Mouse (Mus musculus) hindbrain, embryonic 10.5 days (tissue): ENCODE measurements around the gene Fh1. TPM values are rescaled to one million over a fixed set of nuclear protein-coding genes. Genes with fewer than 3 reads are reported as not detected.

Experiments
- DNase-seq: peaks from one replicate; pipeline ENCODE4 v3.0.0-alpha.2; 2017; ENCODE audit warnings: low spot score
- H3K27ac ChIP-seq: fragments of 300-500 bp; sonication (generic); 2 replicates; pipeline ENCODE4 v1.5.1; 2016; ENCODE audit warnings: mild to moderate bottlenecking, moderate library complexity
- H3K27me3 ChIP-seq: fragments of 300-500 bp; sonication (generic); 2 replicates; pipeline ENCODE4 v1.6.1; 2016; ENCODE audit warnings: mild to moderate bottlenecking; ENCODE audit not compliant: poor library complexity, insufficient read depth, severe bottlenecking
- H3K36me3 ChIP-seq: fragments of 300-500 bp; sonication (generic); 2 replicates; pipeline ENCODE4 v1.6.1; 2016; ENCODE audit warnings: mild to moderate bottlenecking, moderate library complexity
- H3K4me1 ChIP-seq: fragments of 300-500 bp; sonication (generic); replicated peaks from 2 replicates; pipeline ENCODE4 v1.6.1; 2016; ENCODE audit warnings: mild to moderate bottlenecking
- H3K4me3 ChIP-seq: fragments of 300-500 bp; sonication (generic); 2 replicates; pipeline ENCODE4 v1.5.1; 2016; ENCODE audit warnings: mild to moderate bottlenecking, moderate library complexity
- H3K9me3 ChIP-seq: fragments of 300-500 bp; sonication (generic); 2 replicates; pipeline ENCODE4 v1.6.1; 2016; ENCODE audit warnings: mild to moderate bottlenecking, moderate library complexity
- WGBS: fragments of 180-500 bp; shearing (Covaris S2); methylation state at CpG from one replicate; pipeline ENCODE4 v1.1.7; 2016; 5-methylcytosine and 5-hydroxymethylcytosine counted together
- polyA plus RNA-seq: library from polyadenylated mRNA; unstranded; fragments of >200 nt; fragmentation: Nextera tagmentation; extraction: Ambion mirVana; gene quantifications from 2 replicates; pipeline ENCODE4 v1.2.1, GENCODE M21; 2016

Gene Fh1
- polyA plus RNA-seq, 1 experiment from 2014 or later = 114 TPM

DNA sequence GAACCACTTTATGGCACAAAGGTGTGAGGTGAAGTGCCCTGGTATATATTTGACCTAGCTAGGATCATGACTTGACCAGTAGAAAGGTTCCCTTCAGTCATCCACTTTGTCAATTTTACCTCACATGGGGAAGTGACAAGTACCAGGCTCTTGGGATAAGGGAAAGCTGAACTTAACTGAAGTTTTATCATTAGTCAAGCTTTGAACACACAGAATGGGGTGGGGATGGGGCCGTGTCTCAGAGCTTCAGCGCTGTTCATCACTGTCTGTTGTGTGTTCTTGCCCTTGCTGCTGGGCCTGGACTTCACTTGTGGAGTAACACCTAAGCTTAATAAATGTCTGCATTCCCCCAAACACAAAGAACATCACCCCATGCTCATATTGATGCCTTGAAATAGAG is 63.1 kb downstream of the Fh1 start:
- Histone ChIP-seq H3K27ac (no peak overlapping the region), H3K4me1 (no peaks in the 10 kb centered on the region), H3K27me3 (no peaks in the 10 kb centered on the region), H3K36me3 (no peaks in the 10 kb centered on the region), H3K9me3 (no peaks in the 10 kb centered on the region), H3K4me3 (no peak overlapping the region)
- WGBS = 97% methylated on average over 2 of the region's 2 CpGs
- no peak for DNase-seq

DNA sequence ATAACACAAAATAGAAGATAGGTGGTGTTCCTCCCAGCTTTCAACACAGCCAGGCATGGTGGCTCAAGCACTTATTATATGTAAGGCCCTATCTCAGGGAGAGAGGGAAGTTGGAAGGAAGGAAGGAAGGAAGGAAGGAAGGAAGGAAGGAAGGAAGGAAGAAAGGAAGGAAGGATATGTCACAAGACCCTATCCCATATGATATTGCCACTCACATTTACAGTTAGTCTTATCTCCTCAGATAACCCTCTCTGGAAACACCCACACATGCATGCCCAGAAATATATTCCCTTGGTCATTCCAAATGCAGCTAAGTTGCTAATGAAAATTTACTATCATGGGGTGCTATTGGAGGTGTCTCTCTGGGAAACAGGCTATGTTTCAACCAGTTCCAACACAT is 63.6 kb downstream of the Fh1 start:
- DNase-seq = no peak
- Histone ChIP-seq H3K4me1 (no peaks in the 10 kb centered on the region), H3K36me3 (no peaks in the 10 kb centered on the region), H3K27ac (no peak overlapping the region), H3K4me3 (no peak overlapping the region), H3K9me3 (no peaks in the 10 kb centered on the region), H3K27me3 (no peaks in the 10 kb centered on the region)

DNA sequence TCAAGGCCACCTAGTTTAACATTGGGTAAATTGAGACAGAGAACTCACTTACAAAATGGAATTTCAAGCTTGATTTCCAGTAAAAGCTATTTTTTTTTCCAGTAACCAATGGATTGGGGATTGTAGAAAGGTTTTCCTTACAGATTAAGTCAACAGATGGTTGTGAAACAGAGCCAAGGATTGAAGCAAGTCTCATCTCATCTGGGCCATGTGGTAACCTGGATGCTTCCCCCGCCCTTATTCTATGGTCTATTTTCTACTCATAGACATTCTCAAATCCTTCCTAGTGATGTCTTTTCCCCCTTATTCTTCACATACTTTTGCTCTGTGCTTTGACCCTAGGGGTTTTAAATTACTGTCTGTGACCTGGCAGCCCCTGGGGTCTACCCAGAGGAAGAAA is 70.8 kb downstream of the Fh1 start:
- Histone ChIP-seq H3K4me3 (no peak overlapping the region), H3K9me3 (no peaks in the 10 kb centered on the region), H3K4me1 (no peaks in the 10 kb centered on the region), H3K27ac (no peak overlapping the region), H3K27me3 (no peaks in the 10 kb centered on the region), H3K36me3 (no peaks in the 10 kb centered on the region)
- WGBS = 86% methylated on average over 1 of the region's 1 CpGs
- DNase-seq = no peak

DNA sequence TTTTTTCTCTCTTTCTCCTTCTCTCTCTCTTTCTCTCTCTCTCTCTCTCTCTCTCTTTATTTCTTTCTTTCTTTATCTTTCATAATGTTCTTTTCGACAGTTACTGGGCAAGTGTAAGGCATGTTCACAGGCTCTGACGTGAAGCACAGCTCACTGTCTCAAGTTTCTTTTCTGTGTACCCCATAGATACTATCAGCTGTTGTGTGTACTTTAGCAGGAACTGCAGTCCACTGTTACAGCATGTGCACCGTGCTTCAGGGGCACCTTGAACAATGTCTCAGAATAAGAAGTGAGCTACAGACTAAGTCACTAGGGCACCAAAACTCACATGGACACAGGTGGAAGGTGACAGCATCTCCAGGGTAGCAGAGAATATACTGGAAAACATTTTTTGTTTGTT is 73.0 kb downstream of the Fh1 start:
- Histone ChIP-seq H3K4me1 (no peaks in the 10 kb centered on the region), H3K36me3 (no peaks in the 10 kb centered on the region), H3K27ac (no peak overlapping the region), H3K4me3 (no peak overlapping the region), H3K9me3 (no peaks in the 10 kb centered on the region), H3K27me3 (no peaks in the 10 kb centered on the region)
- WGBS = 81% methylated on average over 3 of the region's 3 CpGs
- no peak for DNase-seq

DNA sequence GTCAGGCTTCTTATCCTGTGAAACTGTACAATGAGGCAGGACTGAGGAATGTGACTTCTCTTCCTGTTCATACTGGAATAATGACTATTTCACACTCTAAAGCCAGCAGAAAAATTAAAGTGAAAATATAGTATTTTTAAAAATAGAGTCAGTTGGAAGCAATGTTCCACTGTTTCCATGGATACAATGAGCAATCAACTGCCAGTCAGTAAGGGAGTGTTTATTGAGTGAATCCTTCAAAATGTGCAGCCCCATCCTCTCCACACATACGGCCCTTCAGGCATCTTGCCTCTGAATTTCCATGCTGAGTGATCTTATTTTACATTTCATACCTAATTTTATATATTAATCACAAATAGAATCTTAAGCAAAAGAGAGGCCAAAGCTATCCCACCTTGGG is 74.8 kb downstream of the Fh1 start:
- H3K36me3 ChIP-seq = no peaks in the 10 kb centered on the region
- no peak for DNase-seq
- no peaks in the 10 kb centered on the region for H3K4me1 ChIP-seq
- H3K27ac ChIP-seq = no peak overlapping the region
- no peak overlapping the region for H3K4me3 ChIP-seq
- 88% methylated on average over 1 of the region's 1 CpGs for WGBS
- H3K27me3 ChIP-seq = no peaks in the 10 kb centered on the region
- no peaks in the 10 kb centered on the region for H3K9me3 ChIP-seq

Other genes with a start within 250 kb of the Fh1 start
- 1.7 and 3.9 TPM in 2 replicates for gene Rgs7, start 133.1 kb downstream of the Fh1 start, polyA plus RNA-seq
- 0.05 and 0.16 TPM in 2 replicates for gene Kmo, start 5.3 kb downstream of the Fh1 start, polyA plus RNA-seq
- gene Opn3, start 67.1 kb upstream of the Fh1 start, polyA plus RNA-seq = 14.3 and 14.7 TPM in 2 replicates
- 4.3 and 6.3 TPM in 2 replicates for gene Chml, start 67.3 kb upstream of the Fh1 start, polyA plus RNA-seq
- gene Wdr64, start 73.0 kb upstream of the Fh1 start, polyA plus RNA-seq = not detected in 2 replicates